24 mouse cellular contexts compared by ENCODE assay signal in genomic region chr17:8251704-8252103, GRCm38 (mm10). TPM values are rescaled to one million over a fixed set of nuclear protein-coding genes. Genes with fewer than 3 reads are reported as not detected.
"Had no signal": no experiment of that assay in that cellular context is flagged by ENCODE, and none has a peak within 500 bp of the region (broad histone marks: within the 10 kb centered on the region; RNA-seq: fewer than 3 reads in every experiment).

No protein-coding gene starts in this region.

- DNase-seq: lung, adult 18-20 months; lung, postnatal 14 days; lung, postnatal 36 days; retina, postnatal 1 day; right cerebral cortex, adult 18-20 months; right cerebral cortex, postnatal 25 days; right cerebral cortex, postnatal 4 days; spleen, adult 18-20 months; thymus, adult 18-20 months; thymus, postnatal 14 days; thymus, postnatal 36 days had no signal

- H3K27me3 ChIP-seq: lung, embryonic 15.5 days; midbrain, embryonic 12.5 days; midbrain, embryonic 15.5 days; neural tube, embryonic 13.5 days; neural tube, embryonic 15.5 days had no signal

- H3K4me3 ChIP-seq: lung, embryonic 15.5 days; megakaryocyte, embryonic 14.5 days; midbrain, embryonic 12.5 days; midbrain, embryonic 15.5 days; myocyte; neural tube, embryonic 13.5 days; neural tube, embryonic 15.5 days had no signal

- ATAC-seq: lung, postnatal 0 days; midbrain, embryonic 15.5 days had no signal

- H3K36me3 ChIP-seq: lung, embryonic 15.5 days; midbrain, embryonic 12.5 days; midbrain, embryonic 15.5 days; neural tube, embryonic 13.5 days; neural tube, embryonic 15.5 days had no signal

- H3K4me1 ChIP-seq: lung, embryonic 15.5 days; midbrain, embryonic 12.5 days; midbrain, embryonic 15.5 days; neural tube, embryonic 13.5 days; neural tube, embryonic 15.5 days had no signal

- H3K27ac ChIP-seq: liver, embryonic 14.5 days; lung, embryonic 15.5 days; macrophage; midbrain, embryonic 12.5 days; midbrain, embryonic 15.5 days; neural tube, embryonic 13.5 days; neural tube, embryonic 15.5 days had no signal

- H3K9ac ChIP-seq: liver, embryonic 14.5 days; lung, embryonic 15.5 days; midbrain, embryonic 12.5 days; midbrain, embryonic 15.5 days; neural tube, embryonic 13.5 days; neural tube, embryonic 15.5 days had no signal

- H3K9me3 ChIP-seq: lung, embryonic 15.5 days; megakaryocyte, embryonic 14.5 days; midbrain, embryonic 12.5 days; midbrain, embryonic 15.5 days; neural tube, embryonic 13.5 days; neural tube, embryonic 15.5 days had no signal

- H3K4me2 ChIP-seq: lung, embryonic 15.5 days; midbrain, embryonic 12.5 days; midbrain, embryonic 15.5 days; neural tube, embryonic 13.5 days; neural tube, embryonic 15.5 days had no signal

RNA-seq across cellular contexts. Expression of gene Ccr6, which starts 15.9 kb away (rescaled TPM):
- total RNA-seq: megakaryocyte progenitor cell, adult 5-6 weeks; midbrain, postnatal 0 days had no signal
- polyA plus RNA-seq: lung, embryonic 15.5 days; macrophage; midbrain, embryonic 12.5 days; midbrain, embryonic 15.5 days; midbrain, postnatal 0 days; myocyte; neural tube, embryonic 11.5 days; neural tube, embryonic 13.5 days; neural tube, embryonic 15.5 days had no signal
